Mouse (Mus musculus) left cerebral cortex, adult 11 months (tissue): ENCODE measurements around the gene Abcc1.

Source experiments
- DNase-seq: peaks from one replicate; pipeline ENCODE4 v3.0.0; 2022; ENCODE audit warnings: low spot score

The Abcc1 gene

DNA sequence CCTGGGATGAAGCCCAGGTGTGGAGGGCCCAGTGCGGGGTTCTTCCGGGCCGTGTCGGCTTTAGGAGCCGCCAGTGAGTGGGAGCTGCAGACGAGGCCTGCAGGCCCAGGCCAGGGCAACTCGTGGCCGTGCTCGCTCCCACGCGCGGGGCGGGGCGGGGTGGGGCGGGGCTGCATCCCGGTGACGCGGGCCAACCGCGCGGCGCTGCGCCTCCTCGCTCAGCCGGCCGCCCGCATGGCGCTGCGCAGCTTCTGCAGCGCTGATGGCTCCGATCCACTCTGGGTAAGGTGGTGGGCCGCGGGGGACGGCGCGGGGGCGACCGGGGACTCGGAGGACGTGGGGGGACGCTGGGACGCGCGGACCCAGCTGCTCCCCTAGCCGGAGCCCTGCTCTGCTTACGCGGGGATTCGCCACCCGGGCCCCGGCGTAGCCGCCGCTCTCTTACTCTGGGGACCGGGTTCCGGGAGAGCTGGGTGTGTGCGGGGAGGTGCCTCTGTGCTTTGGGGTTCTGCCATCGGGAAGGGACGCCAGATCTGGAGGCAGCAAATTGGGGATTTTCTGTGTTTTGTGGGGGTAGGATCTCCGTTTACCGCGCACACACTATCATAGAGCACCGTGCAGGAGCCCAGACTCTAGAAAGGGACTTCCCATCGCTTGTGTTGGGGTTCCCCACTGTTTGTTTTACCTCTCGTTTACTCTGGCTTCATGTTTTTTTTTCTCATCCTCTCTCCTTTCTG is at the start of gene Abcc1:
TSS of gene Abcc1 (plus strand) at position 197 of the 737 bp plus-strand sequence.
- DNase-seq = peak; percentile 50

DNA sequence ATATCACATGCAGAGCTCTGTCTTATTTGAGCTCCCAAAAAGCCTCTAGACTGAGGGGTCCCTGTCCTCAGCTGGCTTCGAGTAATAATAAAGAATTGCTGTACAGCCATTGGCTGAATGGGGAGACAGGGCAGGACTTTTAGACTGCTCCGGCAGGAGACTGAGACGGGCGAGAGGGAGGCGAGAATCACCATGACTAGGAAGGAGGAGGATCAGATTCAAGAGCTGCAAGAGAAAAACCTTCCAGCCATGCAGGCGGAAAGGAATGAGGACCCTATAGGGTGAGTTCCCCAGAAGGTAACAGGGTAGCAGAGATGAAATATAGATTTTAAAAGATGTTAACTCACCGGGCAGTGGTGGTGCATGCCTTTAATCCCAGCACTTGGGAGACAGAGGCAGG is 48.4 kb upstream of the Abcc1 start:
- DNase-seq = no peak

DNA sequence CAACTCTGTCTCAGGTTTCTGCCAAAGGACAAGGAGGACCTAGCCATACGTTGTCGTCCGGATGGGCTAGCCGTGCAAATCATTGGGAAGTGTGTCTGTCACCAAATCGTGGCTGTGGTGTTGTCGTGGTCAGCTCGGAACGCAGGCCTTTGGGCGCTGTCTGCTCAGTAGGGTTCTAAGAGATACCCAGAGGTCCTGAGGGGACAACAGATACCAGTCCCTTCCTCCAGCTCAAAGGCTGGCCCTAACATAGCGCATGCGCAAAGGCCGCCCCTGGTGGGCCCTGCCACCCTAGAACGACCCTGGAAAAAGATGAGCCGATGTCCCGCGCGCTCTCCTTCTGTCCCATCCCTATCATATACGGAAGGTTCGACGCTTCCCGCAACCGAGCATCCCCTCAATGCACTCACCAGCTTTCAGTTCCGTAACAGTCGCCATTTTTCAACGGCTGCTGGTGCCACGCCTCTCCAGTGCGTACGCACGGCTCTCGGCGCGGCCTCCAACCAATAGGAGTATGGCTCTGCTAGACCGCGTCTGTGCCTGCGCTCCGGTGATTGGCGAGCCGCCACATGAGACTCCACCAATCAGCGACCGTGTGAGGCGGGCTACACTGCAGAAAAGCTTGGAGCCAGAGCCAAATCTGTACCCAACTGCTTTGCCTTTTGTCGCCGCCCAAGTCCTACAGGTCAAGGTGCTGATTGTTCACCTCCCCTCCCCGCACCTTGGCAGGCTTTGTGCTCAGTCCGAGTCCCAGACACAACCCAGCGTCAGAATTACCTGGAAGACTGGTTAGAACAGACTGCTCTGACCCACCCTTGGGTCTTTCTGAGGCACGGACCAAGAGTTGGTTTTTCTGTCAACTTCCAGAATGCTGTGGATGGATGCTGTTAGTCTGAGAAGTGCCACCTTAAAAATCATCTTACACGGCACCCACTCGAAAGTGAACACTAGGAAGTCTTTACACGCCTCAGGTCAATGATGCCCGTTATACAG is 44.2 kb upstream of the Abcc1 start, which contains the start of gene Fopnl:
TSS of gene Fopnl (minus strand) at position 522 of the 993 bp plus-strand sequence.
- peak; percentile 95 for DNase-seq

DNA sequence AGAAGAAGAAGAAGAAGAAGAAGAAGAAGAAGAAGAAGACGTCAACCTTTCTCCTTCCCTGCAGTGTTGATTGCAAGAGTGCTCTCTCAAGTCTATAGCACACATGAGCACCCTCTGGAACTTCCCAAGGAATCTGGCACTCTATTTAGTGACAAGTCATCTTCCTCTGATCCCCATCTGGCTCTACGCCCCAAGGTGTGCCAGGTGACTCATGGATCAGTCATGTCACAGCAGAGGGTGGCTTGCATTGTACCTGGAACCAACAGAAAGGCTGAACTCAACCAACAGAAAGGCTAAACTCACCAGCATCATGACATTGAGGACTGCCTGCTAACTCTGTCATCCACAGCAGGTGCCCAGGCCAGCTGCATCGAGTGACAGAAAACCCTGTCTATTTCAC is 41.7 kb upstream of the Abcc1 start:
- no peak for DNase-seq

DNA sequence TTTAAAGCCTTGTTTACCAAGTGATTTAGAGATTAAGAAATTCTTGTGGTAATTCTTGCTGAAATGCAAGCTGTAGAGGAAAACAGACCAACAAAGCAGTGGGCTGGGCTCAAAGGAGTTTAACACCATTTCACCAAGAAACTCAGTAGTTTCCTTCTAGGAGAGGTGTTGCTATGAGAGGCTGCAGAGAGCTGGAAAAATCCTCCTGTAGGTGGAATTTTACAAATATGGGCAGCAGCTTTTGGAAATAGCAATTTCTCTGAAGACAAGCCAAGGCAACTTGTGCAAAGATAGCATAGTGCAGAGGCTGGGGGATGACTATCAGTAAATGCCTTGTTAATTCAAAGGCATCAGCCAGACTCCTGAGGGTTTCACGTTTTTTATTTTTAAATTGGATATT is 40.9 kb upstream of the Abcc1 start:
- DNase-seq = no peak

DNA sequence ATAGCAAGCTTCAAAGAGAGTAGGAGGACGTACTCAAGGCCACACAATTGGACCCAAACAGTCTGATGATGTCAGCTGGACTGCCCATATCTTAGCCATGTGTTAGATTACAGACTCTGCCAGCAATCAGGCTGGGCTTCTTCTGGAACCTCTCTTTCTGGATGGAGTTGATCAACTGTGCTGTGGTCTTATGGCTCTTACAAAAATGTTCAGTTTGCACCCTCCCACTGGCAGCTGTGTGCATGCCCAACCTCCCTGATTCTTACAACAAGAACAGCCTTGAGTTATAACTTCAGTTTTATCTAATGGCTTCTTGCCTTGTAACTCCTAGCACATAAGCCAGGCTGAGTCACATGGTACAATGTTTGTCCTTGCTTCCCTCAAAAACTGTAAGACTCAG is 33.2 kb upstream of the Abcc1 start:
- no peak for DNase-seq

DNA sequence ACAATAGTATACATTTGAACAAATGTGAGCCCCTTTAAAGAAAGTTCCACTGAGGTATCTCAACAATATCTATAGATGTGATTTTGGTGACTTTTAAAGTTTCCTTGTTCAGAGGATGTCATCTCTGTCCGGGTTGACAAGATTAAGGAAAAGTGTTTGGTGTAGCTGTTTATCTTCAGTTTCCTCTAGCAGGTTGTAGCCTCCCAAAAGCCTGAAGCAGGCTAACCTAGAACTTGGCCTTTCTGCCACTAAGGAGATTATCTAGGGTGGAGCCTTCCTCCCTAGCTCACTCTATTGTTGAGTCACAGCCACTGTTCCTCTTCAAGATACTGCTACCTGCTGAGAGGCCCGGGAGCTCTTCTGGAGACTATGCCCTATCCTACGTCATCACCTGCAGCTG is 16.4 kb upstream of the Abcc1 start:
- no peak for DNase-seq

DNA sequence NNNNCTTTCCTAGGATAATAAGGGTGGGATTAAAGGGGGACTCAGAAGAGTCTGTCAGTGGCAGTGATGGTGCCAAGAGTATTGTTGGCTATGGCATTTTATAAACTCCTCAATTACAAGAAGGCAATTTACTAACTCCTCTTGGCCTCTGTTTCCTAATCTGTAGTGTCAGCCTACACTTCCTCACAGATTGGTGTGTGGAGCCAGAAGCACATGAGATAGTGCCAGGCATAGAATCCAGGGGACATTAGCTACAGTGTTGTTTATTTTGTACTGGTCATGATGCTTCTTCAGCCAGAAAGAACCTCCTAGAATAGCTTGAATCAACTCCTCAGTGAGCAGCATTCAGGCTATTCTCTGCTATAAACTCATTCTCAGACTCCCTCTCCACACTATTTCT is 9.8 kb upstream of the Abcc1 start:
- DNase-seq = no peak

DNA sequence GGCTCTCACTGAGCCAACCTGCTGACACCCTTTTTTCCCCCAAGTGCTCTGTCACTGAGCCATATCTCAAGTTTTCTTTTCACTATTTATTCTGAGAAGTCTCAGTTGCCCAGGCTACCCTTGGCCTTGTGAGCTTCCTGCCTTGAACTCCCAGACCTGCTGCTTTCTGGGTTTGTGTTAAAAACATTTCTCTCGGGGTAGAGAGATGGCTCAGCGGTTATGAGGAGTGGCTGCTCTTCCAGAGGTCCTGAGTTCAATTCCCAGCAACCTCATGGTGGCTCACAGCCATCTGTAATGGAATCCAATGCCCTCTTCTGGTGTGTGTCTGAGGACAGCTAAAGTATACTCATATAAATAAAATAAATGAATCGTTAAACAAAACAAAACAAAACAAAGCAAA is 9.1 kb upstream of the Abcc1 start:
- no peak for DNase-seq

DNA sequence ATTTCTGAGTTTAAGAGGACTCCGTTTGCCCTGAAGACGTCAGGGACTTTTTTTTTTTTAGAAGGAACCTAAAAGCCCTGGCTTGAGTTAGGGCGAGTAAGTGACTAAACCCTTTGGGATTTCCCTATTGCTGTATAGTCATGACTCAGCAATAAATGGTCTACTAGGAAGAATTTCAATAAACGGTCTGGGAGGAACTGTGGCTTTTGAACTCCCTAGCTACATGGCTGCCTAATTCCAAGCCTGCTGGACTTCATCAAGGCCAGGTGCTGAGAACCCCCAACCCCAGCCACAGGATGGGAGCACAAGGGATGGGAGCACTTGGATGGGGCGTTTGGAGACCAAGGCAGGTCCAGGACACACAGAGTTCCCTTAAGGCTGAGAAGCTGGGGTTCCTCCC is 8.7 kb upstream of the Abcc1 start:
- DNase-seq = no peak

DNA sequence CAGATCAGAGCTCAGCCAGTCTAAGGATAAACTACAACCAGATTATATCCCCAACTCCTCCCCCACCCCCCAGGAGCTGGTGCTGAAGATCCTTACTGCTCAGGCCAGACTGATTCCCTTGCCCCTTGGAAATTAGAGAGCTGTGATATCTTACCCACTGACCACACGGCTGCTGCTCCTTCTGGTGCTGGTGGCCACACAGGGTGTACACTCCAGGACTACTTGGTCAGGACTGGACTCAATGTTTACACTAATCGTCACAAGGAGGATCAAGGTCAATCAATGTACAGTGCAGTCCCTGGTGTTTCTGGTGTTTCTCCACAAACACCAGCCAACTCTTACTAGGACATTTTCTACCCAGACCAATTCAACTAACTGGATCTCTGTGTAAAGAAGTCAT is 3.5 kb upstream of the Abcc1 start:
- no peak for DNase-seq

DNA sequence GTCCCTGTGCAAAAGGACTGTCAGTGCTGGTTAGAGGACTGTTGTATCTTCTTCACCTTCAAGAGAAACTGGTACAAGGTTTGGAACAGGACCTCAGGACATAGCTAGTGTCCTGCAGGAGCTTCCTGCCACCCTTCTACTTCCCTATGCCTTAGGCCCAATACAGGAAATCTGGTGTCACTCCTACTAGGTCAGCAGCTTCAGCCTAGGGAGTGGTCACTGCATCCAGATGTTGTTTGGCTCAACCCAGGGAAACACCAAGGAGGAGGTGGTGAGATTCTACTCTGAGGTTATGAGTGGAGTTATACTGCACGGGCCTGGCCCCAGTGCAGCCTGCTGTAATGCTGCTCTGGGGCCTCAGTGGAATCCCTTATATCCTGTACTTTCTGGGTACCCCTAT is 2.8 kb upstream of the Abcc1 start:
- no peak for DNase-seq

DNA sequence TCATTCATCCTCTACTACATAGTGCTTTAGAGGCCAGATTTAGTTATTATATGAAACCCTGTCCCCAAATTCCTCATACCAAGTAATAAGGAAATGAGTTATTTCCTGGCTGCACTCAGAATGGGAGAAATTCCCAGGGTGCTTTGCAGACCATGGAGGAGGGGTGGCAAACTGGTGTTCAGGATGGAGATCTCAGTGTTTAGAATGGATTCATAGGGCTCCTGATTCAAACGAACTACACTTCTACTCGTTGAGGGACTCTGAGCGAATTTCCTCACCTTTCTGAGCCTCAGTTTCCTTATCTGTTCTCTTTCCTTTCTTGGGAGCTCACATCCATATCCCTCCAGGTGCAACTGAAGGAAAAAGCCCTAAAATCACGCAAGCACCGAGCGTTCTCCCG is 427 bp upstream of the Abcc1 start:
- no peak for DNase-seq

DNA sequence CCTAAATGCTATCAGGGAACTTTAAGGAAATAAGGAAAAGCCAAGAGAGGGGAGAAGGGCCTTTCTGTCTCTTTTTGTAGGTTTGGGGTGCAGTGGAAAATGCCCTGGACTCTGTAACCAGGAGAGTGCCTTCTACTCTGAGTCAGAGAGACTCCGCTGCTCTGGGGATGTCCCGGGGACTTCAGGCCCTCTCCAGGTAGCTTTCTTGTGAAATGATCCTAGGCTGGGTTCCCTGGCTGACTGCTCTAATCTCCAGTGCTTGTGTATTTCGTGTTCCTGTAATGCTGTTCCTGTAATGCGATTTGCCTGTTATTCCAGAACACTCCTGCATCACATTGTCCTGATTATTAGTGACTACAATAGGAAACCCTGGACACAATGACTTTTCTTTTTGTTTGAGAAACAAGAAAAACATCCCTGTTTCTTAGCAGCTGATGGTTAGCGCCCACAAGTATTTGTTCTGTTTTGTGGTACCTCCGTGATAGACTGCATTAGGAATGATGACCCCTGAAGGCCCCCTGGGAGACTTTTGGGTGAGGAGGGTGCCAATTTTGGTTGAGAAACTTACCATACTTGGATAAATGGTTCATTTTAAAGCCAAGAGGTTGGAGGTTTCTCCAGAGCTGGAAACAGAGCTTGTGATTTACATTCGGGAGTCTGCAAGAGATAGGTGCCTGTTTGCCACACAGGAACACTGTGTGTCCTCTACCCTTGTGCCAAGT is 902 bp downstream of the Abcc1 start:
- no peak for DNase-seq

DNA sequence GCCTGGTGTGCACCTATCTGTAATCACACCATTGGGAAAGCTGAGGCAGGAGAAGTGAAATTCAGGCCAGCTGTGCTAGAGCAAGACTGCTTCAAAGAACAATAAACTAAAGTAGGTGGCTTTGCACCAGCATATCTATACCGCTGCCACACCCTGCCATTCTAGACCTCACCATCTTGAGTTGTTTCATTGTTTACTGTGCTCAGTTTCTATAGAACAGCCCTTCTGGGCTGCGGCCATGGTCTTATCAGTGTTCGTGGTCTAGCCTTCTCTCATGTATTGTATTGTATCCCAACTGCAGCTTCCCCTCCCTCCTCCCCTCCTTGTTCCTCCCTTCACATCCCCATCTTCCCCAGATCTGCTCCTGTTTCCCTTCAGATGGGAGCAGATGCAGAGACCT is 2.1 kb downstream of the Abcc1 start:
- DNase-seq = no peak

DNA sequence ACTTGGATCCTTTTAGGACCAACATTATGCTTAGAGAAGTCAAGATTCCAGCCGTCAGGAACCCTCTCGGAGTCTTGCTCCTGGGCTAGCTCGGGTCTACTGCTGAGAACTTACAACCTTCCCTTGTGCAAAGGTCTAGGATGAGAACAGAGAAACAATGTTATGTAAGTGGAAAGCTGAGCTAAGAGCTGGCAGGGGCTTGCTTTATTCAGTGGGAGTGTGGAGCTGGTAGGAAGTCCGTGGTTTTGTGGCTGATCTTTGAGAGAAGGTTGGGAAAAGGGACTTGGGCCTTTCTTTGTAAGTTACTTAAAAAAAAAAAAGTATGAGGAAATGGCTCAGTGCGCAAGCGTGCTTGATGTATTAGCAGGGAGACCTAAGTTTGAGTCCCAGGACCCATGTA is 2.7 kb downstream of the Abcc1 start:
- DNase-seq = no peak

DNA sequence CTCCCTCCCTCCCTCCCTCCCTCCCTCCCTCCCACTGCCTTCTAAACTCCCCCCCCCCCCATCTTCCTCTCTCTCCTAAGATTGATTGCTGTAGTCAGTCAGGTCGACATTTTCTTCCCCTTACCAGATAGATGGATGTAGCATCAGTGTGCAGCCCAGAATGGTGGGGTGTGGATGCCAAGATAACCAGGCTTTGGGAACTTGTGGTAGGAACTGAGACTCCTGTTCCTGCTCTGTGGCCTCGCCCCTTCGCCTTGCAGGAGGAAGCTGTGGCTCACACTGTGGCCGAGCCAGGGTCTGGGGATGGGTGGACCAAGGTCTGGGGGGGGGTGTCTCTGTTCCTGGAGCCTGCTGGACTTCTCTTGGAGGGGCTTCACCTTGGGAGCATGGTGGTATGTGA is 4.1 kb downstream of the Abcc1 start:
- DNase-seq = no peak

DNA sequence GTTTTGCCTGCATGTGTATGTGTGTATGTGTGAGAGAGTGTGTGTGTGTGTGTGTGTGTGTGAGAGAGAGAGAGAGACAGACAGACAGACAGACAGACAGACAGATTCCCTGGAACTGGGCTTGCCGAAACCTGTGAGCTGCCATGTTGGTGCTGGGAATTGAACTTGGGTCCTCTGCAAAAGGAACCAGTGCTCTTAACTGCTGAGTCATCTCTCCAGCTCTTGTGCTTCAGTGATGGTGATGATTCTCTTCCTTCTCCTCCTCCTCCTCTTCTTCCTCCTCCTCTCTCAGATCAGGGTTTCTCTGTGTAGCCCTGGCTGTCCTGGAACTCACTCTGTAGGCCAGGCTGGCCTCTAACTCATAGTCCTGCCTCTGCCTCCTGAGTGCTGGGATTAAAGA is 4.7 kb downstream of the Abcc1 start:
- no peak for DNase-seq

DNA sequence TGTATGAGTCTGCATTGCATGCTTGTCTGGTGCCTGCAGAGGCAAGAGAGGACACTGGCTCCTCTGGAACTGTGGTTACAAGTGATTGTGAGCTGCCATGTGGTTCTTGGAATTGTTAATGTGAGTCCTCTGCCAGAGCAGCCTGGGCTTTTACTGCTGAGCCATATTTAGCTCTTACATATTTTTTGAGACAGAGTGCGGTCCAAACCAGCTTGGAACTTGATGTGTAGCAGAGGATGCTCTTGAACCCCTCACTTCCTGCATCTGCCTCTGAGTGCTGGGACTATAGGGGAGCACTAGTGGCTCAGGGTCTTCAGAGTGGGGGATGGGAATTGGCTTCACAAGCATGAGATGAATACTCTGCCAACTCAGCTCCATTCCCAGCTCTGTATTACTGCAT is 10.0 kb downstream of the Abcc1 start:
- peak; percentile 47 for DNase-seq

DNA sequence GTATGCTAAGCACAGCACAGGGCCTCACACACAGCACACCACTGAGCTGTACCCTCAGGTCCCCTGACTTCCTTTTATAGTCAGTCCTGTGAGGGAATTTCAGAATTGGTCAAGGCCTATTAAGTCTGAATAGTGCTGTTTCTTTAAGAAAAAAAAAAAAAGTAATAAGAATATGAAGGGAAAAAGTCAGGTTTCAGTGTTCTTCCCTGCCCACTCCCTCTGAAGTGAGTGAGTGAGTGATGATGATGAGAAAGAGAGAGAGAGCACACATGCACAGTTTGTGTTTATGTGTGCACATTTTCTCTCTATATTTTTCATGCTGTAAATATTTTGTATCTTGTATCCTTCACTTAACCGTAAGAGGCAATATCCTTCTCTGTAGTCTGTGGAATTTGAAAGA is 11.0 kb downstream of the Abcc1 start:
- DNase-seq = no peak

DNA sequence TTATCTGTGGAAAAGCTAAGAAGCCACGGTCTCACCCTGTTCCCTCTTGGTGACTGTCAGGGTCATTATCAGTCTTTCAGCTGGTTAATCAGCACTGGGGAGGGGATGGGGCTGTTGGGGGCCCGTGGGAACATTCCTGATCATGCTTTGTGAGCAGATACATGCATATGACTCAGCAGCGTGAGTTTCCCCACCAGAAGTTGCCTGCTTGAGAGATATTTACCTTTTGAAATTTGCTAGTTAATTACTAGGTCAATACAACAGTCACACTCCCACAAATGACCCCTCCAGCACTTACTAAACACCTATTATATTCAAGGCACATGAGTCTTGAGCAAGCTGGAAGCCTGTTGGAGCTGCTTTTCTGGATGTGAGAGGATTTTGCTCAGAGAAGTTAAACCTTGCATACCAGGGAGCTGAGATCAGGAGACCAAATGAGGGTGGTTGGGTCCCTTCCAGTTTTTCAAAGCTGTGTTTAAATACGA is 11.5 kb downstream of the Abcc1 start:
- DNase-seq = no peak

DNA sequence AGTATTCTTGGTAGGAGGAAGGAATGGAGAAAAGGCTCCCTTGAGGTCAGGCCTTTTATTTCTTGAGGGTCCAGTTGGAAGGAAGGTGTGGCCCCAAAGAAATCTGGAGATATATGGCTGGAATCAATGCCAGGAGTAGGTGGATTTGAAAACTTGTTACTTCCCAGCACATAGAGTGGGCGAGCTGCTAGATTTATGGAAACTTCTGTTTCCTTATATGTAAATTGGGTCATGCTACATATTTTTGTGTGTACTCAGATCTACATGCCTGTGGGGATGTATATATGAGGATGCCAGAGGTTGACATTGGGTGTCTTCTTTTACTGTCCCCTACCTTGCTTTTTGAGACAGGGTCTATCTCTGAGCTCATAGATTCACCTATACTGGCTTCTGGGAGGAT is 14.6 kb downstream of the Abcc1 start:
- no peak for DNase-seq
